Mouse (Mus musculus): ENCODE measurements around the gene Ncor2. TPM values are rescaled to one million over a fixed set of nuclear protein-coding genes. Genes with fewer than 3 reads are reported as not detected.

Gene Ncor2
- polyA plus RNA-seq, 1 experiment from 2014 or later, result 41.8 TPM

DNA sequence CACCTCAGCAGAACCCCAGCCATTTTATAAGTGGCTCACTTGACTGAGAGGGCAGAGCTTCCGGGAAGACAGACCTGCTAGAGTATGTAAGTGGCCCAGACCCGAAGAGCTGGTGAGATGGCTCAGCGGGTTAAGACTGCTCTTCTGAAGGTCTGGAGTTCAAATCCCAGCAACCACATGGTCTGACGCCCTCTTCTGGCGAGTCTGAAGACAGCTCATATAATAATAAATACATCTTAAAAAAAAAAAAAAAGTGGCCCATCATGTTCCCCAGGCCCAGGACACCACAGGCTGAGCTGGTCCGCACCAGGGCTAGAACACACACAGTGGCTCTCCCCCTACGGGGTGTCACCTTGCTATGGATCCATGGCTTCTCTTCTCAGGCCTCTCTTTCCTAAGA is 56.5 kb downstream of the Ncor2 start:
- H3K36me3 ChIP-seq, result peaks cover 31% of the 10 kb centered on the region
- H3K9ac ChIP-seq, result no peak overlapping the region
- no peak overlapping the region for H3K4me2 ChIP-seq (replicated peaks)
- no peak for ATAC-seq (ENCODE audit: insufficient number of reproducible peaks, low FRiP score, low TSS enrichment, low read depth)
- peaks cover 45% of the 10 kb centered on the region for H3K4me1 ChIP-seq
- no peak overlapping the region for H3K4me3 ChIP-seq (replicated peaks)
- H3K27ac ChIP-seq (replicated peaks), result no peak overlapping the region
- H3K9me3 ChIP-seq (replicated peaks), result no peaks in the 10 kb centered on the region
- 76% methylated on average over 7 of the region's 7 CpGs for WGBS
- no peaks in the 10 kb centered on the region for H3K27me3 ChIP-seq

DNA sequence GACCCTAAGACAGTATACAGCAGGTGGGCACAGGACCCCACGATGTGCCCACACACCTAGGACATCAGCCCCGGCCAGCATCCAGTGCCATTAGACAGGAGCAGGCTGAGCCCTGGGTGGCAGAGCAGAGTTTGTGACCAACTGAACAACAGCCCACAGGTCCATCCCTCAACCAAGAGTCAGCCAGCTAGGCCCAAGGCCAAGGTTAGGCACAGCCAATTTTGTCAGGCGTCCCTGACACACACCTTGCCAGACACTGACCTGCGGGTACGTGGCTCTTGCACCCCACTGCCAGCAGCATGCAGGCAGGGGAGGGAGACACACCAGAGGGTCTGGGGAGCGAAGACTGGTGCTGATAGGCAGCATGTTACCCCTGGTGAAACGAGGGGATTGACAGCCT is 57.0 kb downstream of the Ncor2 start:
- no peak for ATAC-seq (ENCODE audit: insufficient number of reproducible peaks, low FRiP score, low TSS enrichment, low read depth)
- Histone ChIP-seq H3K9me3 (replicated peaks) (no peaks in the 10 kb centered on the region), H3K4me2 (replicated peaks) (no peak overlapping the region), H3K36me3 (peaks cover 36% of the 10 kb centered on the region), H3K4me3 (replicated peaks) (no peak overlapping the region), H3K27ac (replicated peaks) (no peak overlapping the region), H3K27me3 (no peaks in the 10 kb centered on the region), H3K4me1 (peaks cover 41% of the 10 kb centered on the region), H3K9ac (no peak overlapping the region)
- WGBS, result 83% methylated on average over 7 of the region's 7 CpGs

DNA sequence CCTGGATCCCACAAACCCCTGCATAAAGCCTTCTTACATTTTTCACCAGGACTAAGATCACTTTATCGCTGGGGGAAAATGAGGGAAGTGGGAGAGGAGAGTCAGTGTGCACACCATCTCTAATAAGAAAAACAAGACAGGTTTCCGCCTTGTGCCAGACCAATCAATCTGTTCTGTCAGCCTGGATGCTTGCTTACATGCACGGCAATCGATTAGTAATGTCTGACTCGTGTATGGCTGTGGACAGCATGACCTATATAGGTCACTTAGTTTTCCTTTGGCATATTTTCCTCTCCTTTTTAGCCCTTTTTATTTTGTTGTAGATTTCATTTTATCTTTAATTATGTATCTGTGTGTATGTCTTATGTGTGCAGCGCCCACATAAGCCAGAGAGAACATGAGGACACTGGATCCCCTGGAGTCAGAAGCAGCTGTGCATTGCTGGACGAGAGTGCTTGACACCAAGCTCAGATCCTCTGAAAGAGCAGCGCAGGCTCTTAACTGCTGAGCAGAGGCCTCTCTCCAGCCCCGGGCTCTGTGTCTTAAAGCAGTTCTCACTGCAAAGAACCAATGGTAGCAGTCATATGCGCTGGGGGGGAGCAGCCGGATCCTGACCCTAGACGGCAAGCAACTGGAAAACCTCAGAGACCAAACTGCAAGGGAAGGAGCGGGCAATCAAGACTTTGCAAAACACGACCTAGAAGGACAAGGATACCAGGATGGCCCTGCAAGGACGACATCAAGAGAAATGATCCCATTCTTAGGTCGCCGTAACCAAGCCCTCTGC is 58.3 kb downstream of the Ncor2 start:
- Histone ChIP-seq H3K4me2 (replicated peaks) (no peak overlapping the region), H3K27ac (replicated peaks) (peak overlapping the region; percentile 58)
- WGBS, result 71% methylated on average over 17 of the region's 17 CpGs

DNA sequence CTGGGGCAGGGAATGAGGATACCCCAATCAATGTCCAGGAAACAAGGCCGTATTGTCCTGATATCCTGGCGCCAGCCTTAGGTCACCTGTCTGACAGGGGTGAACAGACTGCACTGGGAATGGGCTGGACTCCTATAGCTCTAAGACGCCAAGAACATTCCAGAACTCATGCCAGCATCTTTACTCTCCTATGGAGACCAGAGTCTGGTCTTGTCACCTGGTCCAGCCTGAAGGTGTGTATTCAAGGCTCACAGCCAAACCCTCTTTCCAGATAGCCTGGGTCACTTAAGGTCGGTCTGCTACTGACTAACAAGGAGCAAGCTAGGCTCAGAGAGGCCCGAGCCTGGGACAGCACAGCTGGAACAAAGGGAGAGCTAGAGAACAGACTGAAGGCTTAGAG is 61.8 kb downstream of the Ncor2 start:
- Histone ChIP-seq H3K27me3 (no peaks in the 10 kb centered on the region), H3K9me3 (replicated peaks) (no peaks in the 10 kb centered on the region), H3K9ac (no peak overlapping the region), H3K4me2 (replicated peaks) (no peak overlapping the region), H3K4me3 (replicated peaks) (no peak overlapping the region), H3K36me3 (peaks cover 47% of the 10 kb centered on the region), H3K4me1 (peaks cover 32% of the 10 kb centered on the region), H3K27ac (replicated peaks) (no peak overlapping the region)
- WGBS, result 76% methylated on average over 5 of the region's 5 CpGs
- no peak for ATAC-seq (ENCODE audit: insufficient number of reproducible peaks, low FRiP score, low TSS enrichment, low read depth)

More for the DNA sequence above, 58.3 kb downstream of the Ncor2 start:
- Histone ChIP-seq H3K36me3 (peaks cover 48% of the 10 kb centered on the region), H3K9ac (no peak overlapping the region), H3K9me3 (replicated peaks) (no peaks in the 10 kb centered on the region), H3K4me1 (peaks cover 33% of the 10 kb centered on the region), H3K4me3 (replicated peaks) (no peak overlapping the region), H3K27me3 (no peaks in the 10 kb centered on the region)
- no peak for ATAC-seq (ENCODE audit: insufficient number of reproducible peaks, low FRiP score, low TSS enrichment, low read depth)

DNA sequence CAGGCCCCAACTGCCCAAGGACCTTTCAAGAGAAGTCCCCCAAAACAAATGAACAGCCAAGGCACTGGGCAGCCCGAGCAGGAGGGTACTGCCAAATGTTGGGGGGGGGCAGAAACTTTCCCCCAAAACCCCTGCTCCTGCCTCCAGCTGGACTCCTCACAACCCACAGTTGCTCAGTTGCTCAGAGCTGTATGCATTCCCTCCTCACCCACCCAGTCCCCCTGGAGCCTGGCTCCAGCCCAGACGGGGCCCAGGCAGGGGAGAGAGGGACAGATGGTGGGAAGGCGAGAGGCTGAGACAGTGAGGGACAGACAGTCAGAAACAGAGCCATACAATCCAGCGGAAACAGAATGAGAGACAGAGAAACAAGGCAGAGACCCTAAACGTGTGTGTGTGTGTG is 66.0 kb downstream of the Ncor2 start:
- Histone ChIP-seq H3K9me3 (replicated peaks) (no peaks in the 10 kb centered on the region), H3K27me3 (no peaks in the 10 kb centered on the region), H3K9ac (no peak overlapping the region), H3K4me3 (replicated peaks) (no peak overlapping the region), H3K4me2 (replicated peaks) (no peak overlapping the region; the same call in 1 of the 2 replicates), H3K4me1 (peaks cover 51% of the 10 kb centered on the region), H3K27ac (replicated peaks) (peak overlapping the region; percentile 83), H3K36me3 (peaks cover 58% of the 10 kb centered on the region)
- WGBS, result 27% methylated on average over 5 of the region's 5 CpGs
- peak; percentile 61 for ATAC-seq (ENCODE audit: insufficient number of reproducible peaks, low FRiP score, low TSS enrichment, low read depth)

DNA sequence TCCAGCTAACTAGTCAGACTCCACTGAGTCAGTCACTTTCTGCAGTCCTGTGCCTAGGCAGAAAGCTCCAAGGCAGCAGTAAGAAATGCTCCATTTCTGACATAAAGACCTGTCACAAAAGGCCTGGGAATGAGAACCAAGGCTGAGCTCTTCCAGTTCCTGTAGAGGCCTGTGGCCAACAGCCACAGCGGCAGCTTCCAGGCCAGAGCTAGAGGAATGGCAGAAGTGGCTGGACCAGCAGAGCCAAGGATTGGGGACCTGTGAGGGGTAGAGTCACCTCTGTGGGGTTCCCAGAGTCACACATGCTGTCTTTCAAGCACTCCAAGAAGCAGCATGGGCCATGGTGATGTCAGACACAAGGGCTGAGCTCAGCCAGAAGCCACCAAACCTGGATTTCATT is 66.4 kb downstream of the Ncor2 start:
- no peaks in the 10 kb centered on the region for H3K9me3 ChIP-seq (replicated peaks)
- no peak overlapping the region for H3K4me3 ChIP-seq (replicated peaks)
- no peak overlapping the region; the same call in 1 of the 2 replicates for H3K4me2 ChIP-seq (replicated peaks)
- peaks cover 51% of the 10 kb centered on the region for H3K4me1 ChIP-seq
- 53% methylated on average over 1 of the region's 1 CpGs for WGBS
- H3K9ac ChIP-seq, result no peak overlapping the region
- no peaks in the 10 kb centered on the region for H3K27me3 ChIP-seq
- H3K27ac ChIP-seq (replicated peaks), result peak overlapping the region; percentile 83
- peaks cover 58% of the 10 kb centered on the region for H3K36me3 ChIP-seq
- no peak for ATAC-seq (ENCODE audit: insufficient number of reproducible peaks, low FRiP score, low TSS enrichment, low read depth)

DNA sequence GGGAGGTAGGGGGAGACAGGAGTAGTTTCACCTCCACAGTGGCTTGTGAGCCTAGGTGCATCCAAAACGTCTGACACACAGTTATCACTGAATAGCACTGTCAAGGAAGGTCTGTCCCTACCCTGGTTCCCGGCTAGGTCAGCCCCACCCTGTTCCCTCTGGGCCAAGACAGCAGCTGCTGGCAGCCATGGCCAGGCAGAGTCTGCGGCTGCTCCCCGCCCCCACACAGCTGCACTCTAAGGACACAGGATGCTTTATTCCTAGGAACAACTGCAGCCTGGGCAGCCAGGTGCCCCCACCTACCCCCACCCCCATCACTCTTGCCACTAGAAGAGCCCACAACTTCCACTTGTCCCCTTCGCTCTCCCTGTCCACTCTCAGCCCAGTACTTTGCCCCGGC is 67.9 kb downstream of the Ncor2 start:
- Histone ChIP-seq H3K36me3 (peaks cover 53% of the 10 kb centered on the region), H3K4me2 (replicated peaks) (no peak overlapping the region), H3K4me3 (replicated peaks) (no peak overlapping the region), H3K27me3 (no peaks in the 10 kb centered on the region), H3K9me3 (replicated peaks) (no peaks in the 10 kb centered on the region), H3K9ac (no peak overlapping the region), H3K4me1 (peaks cover 57% of the 10 kb centered on the region), H3K27ac (replicated peaks) (peak overlapping the region; percentile 83; the same call in 1 of the 2 replicates)
- peak; percentile 63 for ATAC-seq (ENCODE audit: insufficient number of reproducible peaks, low FRiP score, low TSS enrichment, low read depth)
- WGBS, result 35% methylated on average over 6 of the region's 6 CpGs

DNA sequence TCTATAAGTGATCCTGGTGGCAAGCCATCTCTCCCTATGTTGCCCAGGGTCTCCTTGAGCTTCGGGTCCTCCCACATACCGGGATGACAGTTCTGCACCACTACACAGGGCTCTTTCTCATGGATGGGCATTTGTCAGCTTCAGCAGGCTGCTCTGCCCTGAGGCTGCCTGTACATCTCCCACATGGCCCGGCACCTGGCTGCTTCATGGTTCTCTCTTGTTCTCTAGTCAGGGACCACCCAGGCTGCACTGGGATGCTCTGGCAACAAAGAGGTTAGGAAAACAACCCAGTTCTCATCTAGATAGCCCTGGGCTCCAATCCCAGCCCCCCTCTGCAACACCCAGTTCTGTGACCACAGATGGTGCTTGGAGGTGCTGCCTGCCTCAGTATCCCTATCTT is 68.3 kb downstream of the Ncor2 start:
- ATAC-seq (ENCODE audit: insufficient number of reproducible peaks, low FRiP score, low TSS enrichment, low read depth), result no peak
- WGBS, result 23% methylated on average over 3 of the region's 3 CpGs
- no peak overlapping the region for H3K9ac ChIP-seq
- H3K9me3 ChIP-seq (replicated peaks), result no peaks in the 10 kb centered on the region
- H3K4me3 ChIP-seq (replicated peaks), result no peak overlapping the region
- peak overlapping the region; percentile 83; the same call in 1 of the 2 replicates for H3K27ac ChIP-seq (replicated peaks)
- peaks cover 53% of the 10 kb centered on the region for H3K36me3 ChIP-seq
- H3K4me2 ChIP-seq (replicated peaks), result no peak overlapping the region
- H3K4me1 ChIP-seq, result peaks cover 61% of the 10 kb centered on the region
- H3K27me3 ChIP-seq, result no peaks in the 10 kb centered on the region

DNA sequence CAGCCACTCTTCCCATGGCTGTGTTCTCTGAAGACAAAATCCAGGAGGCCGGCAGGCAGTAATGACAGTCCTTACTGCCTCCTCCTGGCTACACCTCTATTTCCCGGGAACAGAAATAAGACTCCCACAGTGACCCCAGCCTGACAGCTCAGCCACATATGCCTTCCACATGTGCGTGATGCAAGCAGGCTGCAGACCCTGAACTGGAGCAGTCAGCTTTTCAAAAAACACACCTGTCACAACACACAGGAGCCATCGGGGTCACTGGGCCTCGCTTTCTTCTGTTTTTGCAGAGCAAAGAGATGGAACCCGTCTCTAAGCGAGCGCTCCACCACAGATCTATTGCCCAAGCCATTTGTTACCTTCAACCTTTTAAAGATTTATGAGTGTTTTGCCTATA is 68.8 kb downstream of the Ncor2 start:
- Histone ChIP-seq H3K27ac (replicated peaks) (peak overlapping the region; percentile 83; the same call in 1 of the 2 replicates), H3K4me2 (replicated peaks) (no peak overlapping the region), H3K9me3 (replicated peaks) (no peaks in the 10 kb centered on the region), H3K9ac (no peak overlapping the region), H3K27me3 (no peaks in the 10 kb centered on the region), H3K36me3 (peaks cover 51% of the 10 kb centered on the region), H3K4me3 (replicated peaks) (no peak overlapping the region), H3K4me1 (peaks cover 66% of the 10 kb centered on the region)
- ATAC-seq (ENCODE audit: insufficient number of reproducible peaks, low FRiP score, low TSS enrichment, low read depth), result no peak
- WGBS, result 48% methylated on average over 8 of the region's 8 CpGs

DNA sequence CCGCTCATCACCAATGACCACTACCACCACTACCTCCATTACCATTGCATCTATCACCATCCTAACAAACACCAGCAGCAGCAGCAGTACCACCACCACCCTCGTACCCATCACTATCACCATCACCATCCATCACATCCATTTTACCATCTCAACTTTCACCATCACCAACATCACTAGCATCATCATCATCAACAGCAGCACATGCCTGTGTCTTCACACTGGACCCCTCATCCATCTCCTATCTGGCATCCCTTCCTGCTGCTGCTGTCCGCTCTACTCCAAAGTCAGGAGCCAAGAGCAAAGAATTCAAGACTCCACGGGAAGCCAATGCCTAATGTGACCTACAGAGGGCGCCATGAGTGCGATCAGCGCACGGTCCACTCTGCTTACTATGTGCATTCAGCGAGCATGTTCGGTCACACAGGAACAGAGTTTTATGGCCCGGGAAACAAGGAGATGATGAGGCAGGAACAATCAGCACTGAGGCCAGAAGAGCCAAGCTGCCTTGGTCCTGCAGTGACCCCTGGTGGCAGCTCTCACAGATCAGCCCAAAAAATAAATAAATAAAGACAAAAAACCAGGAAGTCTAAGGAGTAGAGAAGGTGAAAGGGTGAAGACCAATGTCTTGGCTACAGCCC is 71.9 kb downstream of the Ncor2 start:
- H3K4me2 ChIP-seq (replicated peaks), result no peak overlapping the region
- 73% methylated on average over 11 of the region's 11 CpGs for whole genome bisulfite sequencing
- H3K36me3 ChIP-seq, result peaks cover 65% of the 10 kb centered on the region
- H3K9me3 ChIP-seq (replicated peaks), result no peaks in the 10 kb centered on the region
- H3K9ac ChIP-seq, result no peak overlapping the region
- H3K27me3 ChIP-seq, result no peaks in the 10 kb centered on the region
- no peak overlapping the region for H3K27ac ChIP-seq (replicated peaks)
- H3K4me3 ChIP-seq (replicated peaks), result no peak overlapping the region
- H3K4me1 ChIP-seq, result peaks cover 73% of the 10 kb centered on the region
- no peak for ATAC-seq (ENCODE audit: insufficient number of reproducible peaks, low FRiP score, low TSS enrichment, low read depth)

DNA sequence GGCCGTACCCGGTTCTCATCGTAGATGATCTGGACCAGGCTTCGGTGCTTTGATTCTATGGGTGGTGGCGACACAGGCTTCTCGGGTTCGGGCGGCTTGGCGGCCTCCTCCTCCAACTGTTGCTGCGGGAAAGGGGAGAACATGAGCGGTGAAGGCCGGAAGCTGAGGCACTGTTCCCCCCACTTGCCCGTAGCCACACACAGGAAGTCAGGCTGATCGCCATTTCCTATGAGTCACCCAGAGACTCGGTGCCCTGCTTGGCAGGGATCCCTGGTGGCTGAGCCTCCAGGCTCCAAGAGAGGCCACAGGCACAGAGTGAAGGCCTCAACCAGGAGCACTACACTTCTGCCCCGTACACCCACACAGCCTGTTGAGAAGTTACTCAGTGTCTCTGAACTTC is 72.8 kb downstream of the Ncor2 start:
- Histone ChIP-seq H3K9me3 (replicated peaks) (no peaks in the 10 kb centered on the region), H3K27ac (replicated peaks) (0 out of 2 replicates have a peak overlapping the region, but pooled peaks have one; percentile 39), H3K36me3 (peaks cover 74% of the 10 kb centered on the region), H3K4me3 (replicated peaks) (no peak overlapping the region), H3K4me2 (replicated peaks) (no peak overlapping the region), H3K9ac (no peak overlapping the region), H3K27me3 (no peaks in the 10 kb centered on the region), H3K4me1 (peaks cover 63% of the 10 kb centered on the region)
- ATAC-seq (ENCODE audit: insufficient number of reproducible peaks, low FRiP score, low TSS enrichment, low read depth), result no peak
- 69% methylated on average over 16 of the region's 16 CpGs for WGBS

Data from embryonic facial prominence, embryonic 15.5 days (tissue).